Mouse (Mus musculus) intestine, embryonic 15.5 days (tissue): ENCODE results near the gene Orai2. TPM values are rescaled to one million over a fixed set of nuclear protein-coding genes. Genes with fewer than 3 reads are reported as not detected.
"Not testable (repeated sequence)": the region's sequence is repeated elsewhere in the genome, so short reads cannot be mapped to it uniquely, and the experiment has no call there.

Source experiments
- ATAC-seq: fragments of 200-750 bp; cut with Nextera tagmentation; 2 replicates; pipeline ENCODE4 v1.8.0; 2017; ENCODE audit warnings: moderate TSS enrichment, moderate library complexity
- H3K27ac ChIP-seq: fragments of 300-500 bp; sonication (generic); 2 replicates; pipeline ENCODE4 v1.5.1; 2015; ENCODE audit warnings: mild to moderate bottlenecking, inconsistent platforms
- H3K27me3 ChIP-seq: fragments of 300-500 bp; sonication (generic); replicated peaks from 2 replicates; pipeline ENCODE4 v1.6.1; 2015; ENCODE audit warnings: inconsistent platforms
- H3K36me3 ChIP-seq: fragments of 300-500 bp; sonication (generic); 2 replicates; pipeline ENCODE4 v1.6.1; 2015; ENCODE audit warnings: inconsistent platforms
- H3K4me1 ChIP-seq: fragments of 300-500 bp; sonication (generic); replicated peaks from 2 replicates; pipeline ENCODE4 v1.6.1; 2015; ENCODE audit warnings: inconsistent platforms
- H3K4me2 ChIP-seq: fragments of 300-500 bp; sonication (generic); replicated peaks from 2 replicates; pipeline ENCODE4 v1.6.1; 2015; ENCODE audit warnings: mild to moderate bottlenecking, inconsistent platforms
- H3K4me3 ChIP-seq: fragments of 300-500 bp; sonication (generic); replicated peaks from 2 replicates; pipeline ENCODE4 v1.5.1; 2015; ENCODE audit warnings: inconsistent platforms
- H3K9ac ChIP-seq: fragments of 300-500 bp; sonication (generic); 2 replicates; pipeline ENCODE4 v1.6.1; 2015; ENCODE audit warnings: inconsistent platforms
- H3K9me3 ChIP-seq: fragments of 300-500 bp; sonication (generic); 2 replicates; pipeline ENCODE4 v1.6.1; 2016; ENCODE audit warnings: inconsistent platforms
- WGBS: fragments of 180-500 bp; shearing (Covaris S2); methylation state at CpG from one replicate; pipeline ENCODE4 v1.1.7; 2015; 5-methylcytosine and 5-hydroxymethylcytosine counted together
- polyA plus RNA-seq: library from polyadenylated mRNA; unstranded; fragments of >200 nt; fragmentation: Nextera tagmentation; extraction: Ambion mirVana; gene quantifications from 2 replicates; pipeline ENCODE4 v1.2.1, GENCODE M21; 2015

Gene Orai2
- 6.4 and 6.7 TPM in 2 replicates for polyA plus RNA-seq

- Histone ChIP-seq H3K9ac (peak within 1 kb of the TSS; percentile 50), H3K27ac (peak within 1 kb of the TSS; percentile 71), H3K4me2 (peak within 1 kb of the TSS; percentile 90), H3K4me3 (peak within 1 kb of the TSS; percentile 52), H3K4me1 (peaks cover 24% of the 10 kb centered on the region), H3K27me3 (no peaks in the 10 kb centered on the region), H3K36me3 (no peaks in the 10 kb centered on the region), H3K9me3 (no peaks in the 10 kb centered on the region)
- WGBS = 3% methylated on average over 49 of the region's 49 CpGs
- peak; percentile 84 for ATAC-seq
Observed at GRCm38 (mm10) chr5:136170512-136171362, at the start of gene Orai2. Orai2 (minus strand) TSS chr5:136170713.

- Histone ChIP-seq H3K4me3 (no peak overlapping the region), H3K9ac (no peak overlapping the region), H3K36me3 (no peaks in the 10 kb centered on the region), H3K4me2 (no peak overlapping the region), H3K9me3 (no peaks in the 10 kb centered on the region), H3K27me3 (no peaks in the 10 kb centered on the region), H3K4me1 (no peaks in the 10 kb centered on the region), H3K27ac (no peak overlapping the region)
- WGBS = 87% methylated on average over 12 of the region's 12 CpGs
- ATAC-seq = no peak
Observed at GRCm38 (mm10) chr5:136218585-136218984, 48.1 kb upstream of the Orai2 start.

GRCm38 (mm10) chr5:136217932-136218381 lies 47.4 kb upstream of the Orai2 start:
- Histone ChIP-seq H3K9ac (no peak overlapping the region), H3K4me3 (no peak overlapping the region), H3K9me3 (no peaks in the 10 kb centered on the region), H3K27ac (no peak overlapping the region), H3K36me3 (no peaks in the 10 kb centered on the region), H3K4me1 (no peaks in the 10 kb centered on the region), H3K4me2 (no peak overlapping the region), H3K27me3 (no peaks in the 10 kb centered on the region)
- no peak for ATAC-seq
- 62% methylated on average over 4 of the region's 4 CpGs for WGBS

- no peaks in the 10 kb centered on the region for H3K4me1 ChIP-seq
- H3K27me3 ChIP-seq = no peaks in the 10 kb centered on the region
- WGBS = 72% methylated on average over 18 of the region's 18 CpGs
- no peaks in the 10 kb centered on the region for H3K36me3 ChIP-seq
- no peak overlapping the region for H3K27ac ChIP-seq
- H3K9ac ChIP-seq = no peak overlapping the region
- no peaks in the 10 kb centered on the region for H3K9me3 ChIP-seq
- no peak overlapping the region for H3K4me3 ChIP-seq
- no peak overlapping the region for H3K4me2 ChIP-seq
- no peak for ATAC-seq
Observed at GRCm38 (mm10) chr5:136217004-136217665, 46.6 kb upstream of the Orai2 start.

- Histone ChIP-seq H3K9ac (no peak overlapping the region), H3K9me3 (no peaks in the 10 kb centered on the region), H3K4me2 (no peak overlapping the region), H3K27ac (no peak overlapping the region), H3K4me3 (no peak overlapping the region), H3K4me1 (no peaks in the 10 kb centered on the region), H3K36me3 (no peaks in the 10 kb centered on the region), H3K27me3 (no peaks in the 10 kb centered on the region)
- 79% methylated on average over 5 of the region's 5 CpGs for WGBS
- no peak for ATAC-seq
Observed at GRCm38 (mm10) chr5:136215958-136216357, 45.4 kb upstream of the Orai2 start.

GRCm38 (mm10) chr5:136215211-136215610 lies 44.7 kb upstream of the Orai2 start:
- no peak for ATAC-seq
- no peak overlapping the region for H3K4me2 ChIP-seq
- no peaks in the 10 kb centered on the region for H3K36me3 ChIP-seq
- WGBS = 84% methylated on average over 3 of the region's 3 CpGs
- no peaks in the 10 kb centered on the region for H3K4me1 ChIP-seq
- H3K27ac ChIP-seq = no peak overlapping the region
- no peak overlapping the region for H3K9ac ChIP-seq
- H3K27me3 ChIP-seq = no peaks in the 10 kb centered on the region
- H3K4me3 ChIP-seq = no peak overlapping the region
- no peaks in the 10 kb centered on the region for H3K9me3 ChIP-seq

GRCm38 (mm10) chr5:136213716-136214115 lies 43.2 kb upstream of the Orai2 start:
- Histone ChIP-seq H3K9ac (no peak overlapping the region), H3K27me3 (no peaks in the 10 kb centered on the region), H3K9me3 (no peaks in the 10 kb centered on the region), H3K27ac (no peak overlapping the region), H3K4me1 (no peaks in the 10 kb centered on the region), H3K4me2 (no peak overlapping the region), H3K36me3 (no peaks in the 10 kb centered on the region), H3K4me3 (no peak overlapping the region)
- no peak for ATAC-seq
- 79% methylated on average over 5 of the region's 5 CpGs for WGBS

GRCm38 (mm10) chr5:136212716-136213115 lies 42.2 kb upstream of the Orai2 start:
- Histone ChIP-seq H3K36me3 (no peaks in the 10 kb centered on the region), H3K4me3 (no peak overlapping the region), H3K27me3 (no peaks in the 10 kb centered on the region), H3K9me3 (no peaks in the 10 kb centered on the region), H3K9ac (no peak overlapping the region), H3K4me1 (no peaks in the 10 kb centered on the region), H3K27ac (no peak overlapping the region), H3K4me2 (no peak overlapping the region)
- ATAC-seq = no peak
- 90% methylated on average over 11 of the region's 11 CpGs for WGBS

- ATAC-seq, H3K9me3 ChIP-seq, H3K9ac ChIP-seq, H3K27ac ChIP-seq, H3K27me3 ChIP-seq, H3K4me1 ChIP-seq, H3K4me2 ChIP-seq, H3K4me3 ChIP-seq, H3K36me3 ChIP-seq: not testable (repeated sequence)
- WGBS = 91% methylated on average over 14 of the region's 14 CpGs
Observed at GRCm38 (mm10) chr5:136211341-136212102, 41.0 kb upstream of the Orai2 start.

GRCm38 (mm10) chr5:136210549-136210948 lies 40.0 kb upstream of the Orai2 start:
- 72% methylated on average over 5 of the region's 5 CpGs for WGBS
- Histone ChIP-seq H3K27ac (no peak overlapping the region), H3K36me3 (no peaks in the 10 kb centered on the region), H3K27me3 (no peaks in the 10 kb centered on the region), H3K4me2 (no peak overlapping the region), H3K4me1 (no peaks in the 10 kb centered on the region), H3K9ac (no peak overlapping the region), H3K9me3 (no peaks in the 10 kb centered on the region), H3K4me3 (no peak overlapping the region)
- ATAC-seq = no peak

- peaks cover 7% of the 10 kb centered on the region for H3K4me1 ChIP-seq
- ATAC-seq = peak; percentile 50
- 34% methylated on average over 7 of the region's 7 CpGs for WGBS
Observed at GRCm38 (mm10) chr5:136201832-136202231, 31.3 kb upstream of the Orai2 start.

GRCm38 (mm10) chr5:136199526-136199925 lies 29.0 kb upstream of the Orai2 start:
- H3K4me2 ChIP-seq = peak overlapping the region; percentile 59
- H3K4me3 ChIP-seq = peak overlapping the region; percentile 92
- no peaks in the 10 kb centered on the region for H3K9me3 ChIP-seq
- peaks cover 7% of the 10 kb centered on the region for H3K4me1 ChIP-seq
- peak overlapping the region; percentile 82; the same call in 1 of the 2 replicates for H3K27ac ChIP-seq
- H3K9ac ChIP-seq = peak overlapping the region; percentile 6; the same call in 1 of the 2 replicates
- H3K36me3 ChIP-seq = peaks cover 16% of the 10 kb centered on the region
- H3K27me3 ChIP-seq = no peaks in the 10 kb centered on the region
- no peak for ATAC-seq
- WGBS = 30% methylated on average over 11 of the region's 11 CpGs

More at GRCm38 (mm10) chr5:136201832-136202231, 31.3 kb upstream of the Orai2 start:
- Histone ChIP-seq H3K27me3 (no peaks in the 10 kb centered on the region), H3K9me3 (no peaks in the 10 kb centered on the region), H3K4me2 (no peak overlapping the region), H3K36me3 (peaks cover 2% of the 10 kb centered on the region; the same call in 1 of the 2 replicates), H3K9ac (no peak overlapping the region), H3K27ac (no peak overlapping the region), H3K4me3 (no peak overlapping the region)
